Mouse (Mus musculus) gastrocnemius, adult 2 months (tissue): ENCODE results near the gene Cdk8. TPM values are rescaled to one million over a fixed set of nuclear protein-coding genes. Genes with fewer than 3 reads are reported as not detected.

Experiments
- DNase-seq: peaks from one replicate; pipeline ENCODE4 v3.0.0; 2022
- H3K27ac ChIP-seq: fragments of 200-600 bp; 2 replicates; pipeline ENCODE4 v1.8.1; 2022; ENCODE audit warnings: mild to moderate bottlenecking
- H3K4me3 ChIP-seq: fragments of 200-600 bp; 2 replicates; pipeline ENCODE4 v1.8.1; 2022; ENCODE audit warnings: mild to moderate bottlenecking, moderate library complexity
- CTCF ChIP-seq: fragments of 200-600 bp; IDR thresholded peaks from 2 replicates; pipeline ENCODE4 v1.8.1; 2022; ENCODE audit warnings: antibody characterized with exemption, mild to moderate bottlenecking, moderate library complexity
- intact Hi-C: fragments of 180-260 bp; cut with DNase I; formaldehyde crosslinking; loops from one replicate; pipeline ENCODE4 v1.15.1; 2025
- total RNA-seq, 2 experiments: library from RNA; stranded (reverse); gene quantifications; 2 replicates each; pipeline ENCODE4 v1.2.3; 2021

The Cdk8 gene
- total RNA-seq, 2 experiments from 2014 or later: 16.8 to 17.6 TPM

- DNase-seq: no peak
- TF ChIP-seq CTCF: no peak
- Histone ChIP-seq H3K4me3 (no peak overlapping the region), H3K27ac (no peak overlapping the region)
- intact Hi-C loops: no loop called here
Measured at GRCm38 (mm10) chr5:146292896-146293680, 62.1 kb downstream of the Cdk8 start.

DNA sequence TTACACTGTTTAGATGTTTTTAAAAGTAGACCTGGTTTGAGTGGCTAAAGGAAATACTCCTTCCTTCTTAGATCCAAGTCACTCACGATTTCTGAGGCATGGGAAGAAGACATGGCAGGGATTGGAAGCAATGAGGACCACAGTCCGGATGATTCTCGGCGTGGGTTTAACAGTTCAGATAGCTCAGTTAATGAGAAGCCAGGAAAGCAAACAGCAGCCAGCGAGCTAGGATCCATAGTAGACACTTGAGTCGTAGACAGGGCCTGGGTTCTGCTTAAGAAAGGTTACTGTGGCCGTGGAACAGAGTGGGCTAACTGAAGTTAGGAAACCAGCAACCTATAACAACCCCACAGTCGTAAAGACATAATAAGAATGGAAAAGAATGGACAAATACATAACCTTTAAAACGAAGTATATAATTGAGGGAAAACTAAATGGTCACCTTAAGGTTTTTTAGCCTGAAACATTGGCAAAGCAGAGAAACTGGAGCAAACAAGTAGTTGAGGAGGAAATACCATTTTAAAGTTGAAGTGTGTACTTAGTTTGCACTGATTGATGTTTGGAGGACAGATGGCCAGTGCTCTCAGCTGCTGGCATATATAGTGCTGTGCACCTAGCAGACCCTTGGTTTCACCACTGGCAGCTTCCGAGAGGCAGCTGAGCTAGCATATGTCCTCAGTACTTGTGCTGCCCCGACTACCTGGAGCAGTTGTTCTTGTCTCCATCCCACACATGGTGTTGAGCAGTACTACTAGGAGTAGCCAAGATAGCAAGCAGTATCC lies 63.1 kb downstream of the Cdk8 start:
- TF ChIP-seq CTCF: no peak
- intact Hi-C loops: no loop called here
- Histone ChIP-seq H3K27ac (no peak overlapping the region), H3K4me3 (no peak overlapping the region)
- DNase-seq: no peak

DNA sequence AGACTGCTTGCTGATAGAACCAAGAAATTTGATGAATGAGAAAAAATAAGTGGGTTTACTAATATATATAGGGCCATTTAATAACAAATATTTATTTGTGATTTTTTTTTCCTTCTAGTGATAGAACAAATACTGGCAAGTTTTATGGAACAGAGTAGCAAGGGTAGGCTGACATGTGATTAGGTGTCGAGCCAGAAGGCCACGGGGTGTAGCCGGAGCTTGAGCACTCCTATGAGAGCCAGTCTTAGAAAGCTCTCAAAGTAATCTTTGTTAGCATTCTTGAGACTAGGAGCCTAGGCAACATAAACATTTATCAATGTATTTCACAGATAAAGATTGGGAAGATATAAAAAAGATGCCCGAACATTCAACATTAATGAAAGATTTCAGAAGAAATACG lies 63.8 kb downstream of the Cdk8 start:
- TF ChIP-seq CTCF: no peak
- Histone ChIP-seq H3K27ac (no peak overlapping the region), H3K4me3 (no peak overlapping the region)
- DNase-seq: no peak
- intact Hi-C loops: loop anchor here (5.0 kb wide), 1 partner anchor 73 kb away; the partner anchor contains the start of gene Rnf6

- intact Hi-C loops: loop anchor here (5.0 kb wide), 1 partner anchor 77 kb away; the partner anchor contains the start of gene Rnf6
- H3K4me3 ChIP-seq: no peak overlapping the region
- DNase-seq: no peak
- no peak for TF ChIP-seq CTCF
- no peak overlapping the region for H3K27ac ChIP-seq
Measured at GRCm38 (mm10) chr5:146298807-146299519, 67.9 kb downstream of the Cdk8 start.

DNA sequence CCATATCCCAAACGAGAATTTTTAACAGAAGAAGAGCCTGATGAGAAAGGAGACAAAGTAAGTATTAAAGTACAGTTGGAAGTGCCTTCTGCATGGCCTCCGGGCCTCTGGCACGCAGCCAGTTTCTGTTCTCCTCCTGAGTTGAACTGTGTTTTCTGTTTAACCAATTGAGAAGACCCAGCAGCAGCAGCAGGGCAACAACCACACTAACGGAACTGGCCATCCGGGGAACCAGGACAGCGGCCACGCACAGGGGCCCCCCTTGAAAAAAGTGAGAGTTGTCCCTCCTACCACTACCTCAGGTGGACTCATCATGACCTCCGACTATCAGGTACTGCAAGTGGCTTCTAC lies 68.5 kb downstream of the Cdk8 start:
- intact Hi-C loops: loop anchor here (5.0 kb wide), 1 partner anchor 77 kb away; the partner anchor contains the start of gene Rnf6
- peak; percentile 57 for DNase-seq
- Histone ChIP-seq H3K27ac (no peak overlapping the region), H3K4me3 (no peak overlapping the region)
- no peak for TF ChIP-seq CTCF

GRCm38 (mm10) chr5:146303470-146303869 lies 72.4 kb downstream of the Cdk8 start:
- DNase-seq: peak; percentile 75
- intact Hi-C loops: loop anchor here (1.0 kb wide), 1 partner anchor 116 kb away; no protein-coding TSS in a partner anchor
- TF ChIP-seq CTCF: peak; percentile 91; the same call in 1 of the 2 replicates
- H3K4me3 ChIP-seq: no peak overlapping the region
- no peak overlapping the region for H3K27ac ChIP-seq

DNA sequence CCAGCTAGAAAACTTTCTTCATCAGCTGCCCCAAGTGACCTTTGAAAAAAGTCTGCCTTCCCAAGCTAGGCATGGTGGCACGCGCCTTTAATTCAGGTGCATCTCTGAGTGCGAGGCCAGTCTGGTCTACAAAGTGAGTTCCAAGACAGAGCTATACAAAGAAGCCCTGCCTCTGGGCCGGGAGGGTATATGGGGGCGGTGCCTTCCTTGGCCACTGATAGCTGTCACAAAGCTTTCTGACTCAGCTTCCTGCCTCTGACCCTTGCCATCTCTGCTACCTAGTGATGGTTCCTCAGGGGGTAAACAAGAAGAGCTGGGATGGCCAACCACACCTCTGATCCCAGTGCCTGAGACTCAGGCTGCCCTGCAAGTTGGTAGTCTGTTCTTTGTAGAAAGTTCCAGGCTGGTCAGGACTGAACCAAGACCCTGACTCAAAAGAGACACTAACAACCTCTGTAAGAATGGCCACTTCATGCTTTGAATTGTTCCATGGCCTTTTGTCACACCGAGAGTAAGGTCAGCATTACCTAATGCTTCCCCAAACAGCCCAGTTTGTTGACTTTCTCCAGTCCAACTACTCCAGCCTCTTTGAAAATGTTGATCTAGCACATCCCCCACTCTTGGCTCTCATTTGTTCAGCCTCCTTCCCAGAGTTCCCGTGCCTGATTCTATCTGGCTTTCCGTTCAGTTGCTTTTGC lies 76.2 kb downstream of the Cdk8 start:
- TF ChIP-seq CTCF: no peak
- no peak for DNase-seq
- H3K4me3 ChIP-seq: no peak overlapping the region
- intact Hi-C loops: no loop called here
- H3K27ac ChIP-seq: no peak overlapping the region

- TF ChIP-seq CTCF: no peak
- Histone ChIP-seq H3K27ac (no peak overlapping the region), H3K4me3 (no peak overlapping the region)
Measured at GRCm38 (mm10) chr5:146307744-146308096, 76.7 kb downstream of the Cdk8 start.

GRCm38 (mm10) chr5:146314538-146314937 lies 83.5 kb downstream of the Cdk8 start:
- DNase-seq: no peak
- intact Hi-C loops: no loop called here
- Histone ChIP-seq H3K27ac (peak overlapping the region; percentile 63), H3K4me3 (no peak overlapping the region)
- TF ChIP-seq CTCF: no peak

More at GRCm38 (mm10) chr5:146307744-146308096, 76.7 kb downstream of the Cdk8 start:
- intact Hi-C loops: no loop called here
- no peak for DNase-seq

GRCm38 (mm10) chr5:146315268-146315921 lies 84.4 kb downstream of the Cdk8 start:
- Histone ChIP-seq H3K4me3 (peak overlapping the region; percentile 57), H3K27ac (peak overlapping the region; percentile 63)
- no peak for TF ChIP-seq CTCF
- intact Hi-C loops: no loop called here
- DNase-seq: peak; percentile 51

DNA sequence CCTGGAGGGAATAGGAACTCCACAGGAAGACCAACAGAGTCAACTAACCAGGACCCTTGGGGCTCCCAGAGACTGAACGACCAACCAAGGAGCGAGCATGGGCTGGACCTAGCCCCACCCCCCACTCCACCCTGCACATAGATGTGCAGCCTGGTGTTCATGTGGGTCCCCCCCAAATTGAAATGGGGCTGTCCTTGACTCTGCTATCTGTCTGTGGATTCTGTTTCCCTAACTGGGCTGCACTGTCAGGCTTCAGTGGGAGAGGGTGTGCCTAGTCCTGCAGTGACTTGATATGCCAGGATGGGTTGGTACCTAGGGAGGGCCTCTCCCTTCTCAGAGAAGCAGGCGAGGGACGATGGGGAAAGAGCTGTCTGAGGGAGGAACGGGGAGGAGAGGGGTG lies 85.3 kb downstream of the Cdk8 start:
- Histone ChIP-seq H3K4me3 (peak overlapping the region; percentile 57), H3K27ac (peak overlapping the region; percentile 63)
- no peak for TF ChIP-seq CTCF
- intact Hi-C loops: no loop called here
- no peak for DNase-seq

DNA sequence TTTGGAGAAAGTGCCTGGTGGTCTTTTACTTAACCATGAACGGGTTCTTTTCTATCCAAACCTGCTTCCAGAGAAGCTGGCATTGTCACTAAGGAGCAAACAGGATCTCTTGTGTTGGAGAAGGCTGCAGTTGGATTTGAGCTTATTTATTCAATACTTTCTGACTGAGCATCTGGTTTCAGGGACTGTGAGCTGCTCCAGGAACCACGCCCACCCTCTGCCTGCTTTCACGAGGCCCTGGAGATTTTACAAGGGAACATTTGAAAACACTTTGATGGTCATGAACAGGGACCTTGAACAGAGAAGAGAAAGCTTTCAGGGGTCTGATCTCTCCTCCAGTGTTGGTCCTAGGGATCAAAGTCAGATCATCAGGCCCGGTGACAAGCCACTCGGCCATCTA lies 87.0 kb downstream of the Cdk8 start:
- intact Hi-C loops: no loop called here
- TF ChIP-seq CTCF: no peak
- peak; percentile 74 for DNase-seq
- peak overlapping the region; percentile 23; the same call in 1 of the 2 replicates for H3K4me3 ChIP-seq
- peak overlapping the region; percentile 63 for H3K27ac ChIP-seq
